Mouse (Mus musculus) urinary bladder, adult 2 months (tissue): ENCODE data around the gene Smap1. TPM values are rescaled to one million over a fixed set of nuclear protein-coding genes. Genes with fewer than 3 reads are reported as not detected.

Experiments
- DNase-seq: peaks from one replicate; pipeline ENCODE4 v3.0.0; 2022; ENCODE audit warnings: low spot score
- polyA plus RNA-seq: library from polyadenylated mRNA; depleted of rRNA; stranded (reverse); fragments of >200 nt; gene quantifications from 2 replicates; pipeline ENCODE4 v1.2.3, GENCODE M21; 2012

Smap1 gene
- polyA plus RNA-seq, 1 experiment: 61.1 TPM

DNA sequence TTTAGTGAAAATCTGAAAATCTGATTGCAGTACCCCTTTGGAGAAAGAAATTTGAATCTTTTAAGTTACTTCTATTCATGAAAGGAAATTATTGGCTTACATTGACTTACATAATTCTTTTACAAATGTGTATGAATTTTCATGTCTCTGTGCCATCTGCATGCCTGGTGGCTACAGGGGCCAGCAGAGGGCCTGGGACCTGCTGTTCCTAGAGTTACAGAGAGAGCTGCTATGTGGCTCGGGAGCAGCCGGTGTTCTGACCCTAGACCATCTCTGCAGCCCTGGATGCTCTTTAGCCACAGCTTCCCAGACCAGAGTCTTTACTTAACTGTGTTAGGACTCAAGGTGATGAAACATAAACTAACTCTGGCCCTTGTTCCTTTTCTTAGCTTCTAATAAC is 1.8 kb downstream of the Smap1 start:
- DNase-seq: no peak

- no peak for DNase-seq
Observed at GRCm38 (mm10) chr1:23919086-23919485, 3.0 kb downstream of the Smap1 start.

DNA sequence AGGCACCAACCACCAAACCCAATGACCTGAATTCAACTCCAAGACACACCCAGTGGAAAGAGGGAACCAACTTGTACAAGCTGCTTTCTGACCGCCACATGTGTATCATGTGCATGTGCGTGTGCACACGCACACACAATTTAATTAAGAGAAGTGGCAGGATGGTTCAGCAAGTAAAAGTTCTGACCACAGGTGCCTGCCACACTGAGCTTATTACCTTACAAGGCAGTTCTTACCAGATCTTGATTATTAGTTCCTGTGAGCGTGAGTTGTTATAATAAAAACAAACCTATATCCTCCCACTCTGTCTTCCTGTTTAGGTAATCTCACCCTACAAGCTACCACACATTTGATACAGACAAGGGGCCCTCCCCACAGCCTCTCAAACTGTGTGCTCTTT is 6.6 kb downstream of the Smap1 start:
- no peak for DNase-seq

- DNase-seq: no peak
Observed at GRCm38 (mm10) chr1:23912988-23913387, 9.1 kb downstream of the Smap1 start.

- no peak for DNase-seq
Observed at GRCm38 (mm10) chr1:23906082-23906481, 16.0 kb downstream of the Smap1 start.

- DNase-seq: no peak
Observed at GRCm38 (mm10) chr1:23903340-23903739, 18.8 kb downstream of the Smap1 start.

DNA sequence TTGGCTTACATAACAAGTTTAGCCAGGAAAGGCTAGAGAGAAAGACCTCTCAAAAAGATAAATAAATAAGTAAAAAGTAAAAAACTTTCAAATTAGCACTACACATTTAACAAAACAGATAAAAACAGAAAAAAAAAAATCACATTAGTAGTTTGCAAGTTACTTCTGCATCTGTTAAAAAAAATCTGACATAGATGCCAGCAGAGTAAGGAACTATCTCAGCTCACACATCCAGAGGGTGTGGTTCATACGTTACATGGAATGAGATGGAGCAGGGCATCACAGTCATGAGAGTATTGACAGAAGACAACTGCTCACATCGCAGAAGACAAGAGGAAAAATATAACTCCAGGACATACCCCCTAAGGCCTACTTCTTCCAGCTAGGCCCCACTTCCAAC is 19.4 kb downstream of the Smap1 start:
- no peak for DNase-seq

DNA sequence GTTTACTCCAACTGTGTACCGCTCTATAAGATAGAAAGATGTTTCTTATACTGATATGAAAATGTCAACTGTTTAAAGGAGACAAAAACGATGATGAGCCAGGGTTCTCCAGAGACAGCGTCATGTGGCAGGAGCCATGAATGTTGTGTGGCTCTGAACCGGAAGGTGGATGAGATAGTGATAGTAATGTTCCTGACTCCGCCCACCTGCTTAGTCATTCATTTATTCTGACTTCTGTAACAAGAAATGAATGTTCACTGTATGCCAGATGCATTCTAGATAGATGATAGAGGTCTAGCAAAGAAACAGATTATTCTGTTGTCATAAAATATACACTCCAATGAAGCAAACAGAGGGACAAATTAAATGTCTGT is 22.5 kb downstream of the Smap1 start:
- no peak for DNase-seq

DNA sequence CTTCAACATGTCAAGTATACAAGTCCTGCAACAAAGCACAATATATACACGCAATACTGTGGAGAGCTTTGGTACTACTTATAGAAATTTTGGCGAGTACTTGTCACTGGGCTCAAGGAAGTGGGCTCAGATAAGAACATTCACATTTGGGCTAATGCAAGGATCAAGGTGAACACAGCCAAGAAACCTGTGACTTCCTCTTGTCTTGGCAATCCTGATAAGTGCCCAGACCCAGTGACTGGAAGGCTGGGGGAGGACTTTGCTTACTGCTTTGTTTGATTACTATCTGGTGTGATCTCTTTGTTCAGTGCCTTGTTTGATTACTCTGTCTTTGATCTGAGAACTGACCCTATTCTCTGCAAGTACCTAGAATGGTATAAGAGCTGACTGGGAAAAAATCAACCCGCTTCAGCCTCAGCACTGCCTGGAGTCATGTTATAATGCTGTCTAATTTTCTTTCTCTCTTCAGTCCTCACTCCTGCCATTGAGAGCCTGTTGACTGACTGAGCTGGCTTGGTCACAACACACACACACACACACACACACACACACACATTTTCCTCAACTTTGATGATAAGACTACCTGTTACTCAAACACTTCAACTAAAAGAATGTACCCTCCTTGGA is 23.0 kb downstream of the Smap1 start:
- no peak for DNase-seq

DNA sequence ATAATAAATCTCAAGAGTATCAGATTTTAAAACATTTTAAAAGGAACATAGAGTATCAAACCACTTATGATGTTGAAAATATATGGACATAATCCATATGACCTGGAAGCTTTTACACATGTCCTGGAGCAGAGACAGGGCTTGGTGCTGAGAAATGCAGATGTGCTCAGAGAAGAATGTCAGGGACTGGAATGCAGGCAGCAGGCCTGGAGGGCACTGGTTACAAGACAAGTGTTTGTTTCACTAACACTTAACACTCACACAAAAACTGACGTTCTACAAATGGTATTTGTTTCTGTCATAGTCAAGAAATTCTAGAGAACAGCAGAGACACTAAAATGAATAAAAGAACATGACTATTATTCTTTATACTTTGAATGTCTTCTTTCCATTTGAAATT is 30.0 kb downstream of the Smap1 start:
- no peak for DNase-seq

GRCm38 (mm10) chr1:23884914-23885313 is 37.2 kb downstream of the Smap1 start:
- DNase-seq: no peak

DNA sequence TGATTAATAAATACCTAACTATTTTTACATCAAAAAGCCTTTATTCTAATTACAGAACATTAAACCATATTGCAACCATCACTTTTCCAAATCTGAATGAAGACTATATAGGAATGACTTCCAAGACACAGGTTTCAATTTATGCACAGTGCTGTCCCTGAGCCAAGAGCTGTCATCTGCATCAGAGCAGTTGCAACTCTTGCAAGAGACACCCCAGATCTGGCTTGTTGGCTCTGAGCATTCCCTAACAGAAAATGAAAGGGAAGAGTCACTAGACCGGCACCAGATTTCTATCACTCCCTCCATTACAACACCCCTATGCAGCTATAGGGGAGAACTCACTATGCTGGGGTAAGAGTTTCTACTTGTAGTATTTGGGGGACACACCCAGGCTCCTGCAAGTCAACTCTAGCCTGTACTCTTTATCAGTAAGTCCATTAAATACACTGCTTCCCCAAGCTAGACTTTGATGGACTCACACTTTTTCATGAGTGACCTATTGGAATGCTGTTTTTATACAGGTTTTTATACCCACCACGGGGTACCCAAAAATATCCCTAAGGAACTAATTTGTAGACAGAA is 37.9 kb downstream of the Smap1 start:
- DNase-seq: no peak

DNA sequence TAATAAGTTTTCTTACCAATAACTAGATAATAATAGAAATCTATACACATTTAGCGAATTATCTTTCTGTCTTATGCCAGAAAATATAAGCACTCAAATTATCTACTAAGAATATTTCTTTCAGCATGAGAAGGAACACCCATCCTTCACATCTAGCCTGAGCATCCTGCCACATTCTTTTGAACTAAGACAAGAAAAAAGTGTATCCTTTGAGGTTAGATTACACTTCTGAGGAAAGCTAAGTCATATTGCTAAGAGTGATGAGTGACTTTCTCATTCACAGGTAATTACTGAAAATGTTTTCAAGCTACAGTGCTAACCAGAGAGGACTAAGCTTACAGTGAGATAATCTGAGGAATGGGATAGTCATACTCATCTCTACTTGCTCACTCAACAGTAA is 39.4 kb downstream of the Smap1 start:
- DNase-seq: no peak

- no peak for DNase-seq
Observed at GRCm38 (mm10) chr1:23872194-23872593, 49.9 kb downstream of the Smap1 start.

DNA sequence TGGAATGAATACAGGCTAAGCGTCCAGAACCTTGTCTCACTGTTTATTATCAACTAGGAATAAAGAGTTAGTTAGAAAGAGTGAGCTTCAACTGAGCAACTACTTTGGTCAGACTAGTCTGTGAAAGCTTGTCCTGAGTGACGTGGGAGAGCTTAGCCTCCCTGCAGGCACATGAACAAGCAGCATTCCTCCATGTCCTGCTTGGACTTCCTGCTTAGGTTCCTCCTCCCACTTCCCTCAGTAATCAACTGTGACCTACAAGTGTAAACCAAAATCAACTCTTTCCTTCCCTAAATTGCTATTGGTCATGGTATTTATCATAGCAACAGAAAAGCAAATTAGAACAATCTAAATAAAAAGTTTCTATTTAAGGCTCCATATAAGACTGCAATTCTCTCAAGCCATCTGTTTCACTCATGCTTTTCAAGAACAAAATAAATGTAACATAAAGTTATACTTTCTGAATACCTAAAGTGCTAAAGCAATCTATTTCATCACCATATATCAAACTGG is 54.7 kb downstream of the Smap1 start:
- DNase-seq: no peak

DNA sequence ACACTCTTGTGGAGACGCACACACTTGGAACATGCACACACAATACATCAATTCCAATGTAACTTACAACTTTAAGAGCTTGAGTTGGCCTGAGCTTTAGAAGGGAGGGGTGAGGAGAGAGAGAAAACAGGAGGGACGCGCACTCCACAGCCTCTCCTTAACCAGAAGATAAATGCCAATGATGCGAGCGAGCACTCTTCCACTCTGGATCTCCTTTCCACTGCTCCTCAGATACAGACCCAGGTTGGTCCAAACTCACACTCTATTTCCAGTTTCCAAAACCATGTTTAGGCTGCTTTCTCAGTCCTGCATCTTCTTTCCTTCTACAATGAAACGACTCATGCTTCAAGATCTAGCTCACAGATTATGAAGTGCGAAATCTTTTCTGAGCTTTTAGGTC is 56.6 kb downstream of the Smap1 start:
- DNase-seq: no peak

GRCm38 (mm10) chr1:23860944-23861343 is 61.2 kb downstream of the Smap1 start:
- no peak for DNase-seq

DNA sequence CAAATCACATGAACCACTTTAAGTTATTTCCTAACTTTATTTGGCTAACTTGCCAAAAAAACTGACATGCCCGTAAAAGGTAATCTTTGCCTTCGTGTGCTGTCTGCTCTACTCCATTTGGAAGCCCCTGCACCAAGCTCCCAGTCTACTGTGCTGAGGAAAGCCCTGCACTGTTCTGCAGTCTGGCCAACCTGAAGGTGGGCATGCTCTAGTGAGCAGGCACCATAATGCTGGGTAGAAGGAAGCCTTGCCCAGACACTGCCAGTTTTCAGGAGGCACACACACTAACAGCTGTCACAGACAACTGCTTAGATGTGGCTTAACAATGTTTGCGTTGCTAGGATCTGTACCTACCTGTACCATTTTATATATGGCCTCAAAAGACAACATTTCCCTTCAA is 66.5 kb downstream of the Smap1 start:
- no peak for DNase-seq

DNA sequence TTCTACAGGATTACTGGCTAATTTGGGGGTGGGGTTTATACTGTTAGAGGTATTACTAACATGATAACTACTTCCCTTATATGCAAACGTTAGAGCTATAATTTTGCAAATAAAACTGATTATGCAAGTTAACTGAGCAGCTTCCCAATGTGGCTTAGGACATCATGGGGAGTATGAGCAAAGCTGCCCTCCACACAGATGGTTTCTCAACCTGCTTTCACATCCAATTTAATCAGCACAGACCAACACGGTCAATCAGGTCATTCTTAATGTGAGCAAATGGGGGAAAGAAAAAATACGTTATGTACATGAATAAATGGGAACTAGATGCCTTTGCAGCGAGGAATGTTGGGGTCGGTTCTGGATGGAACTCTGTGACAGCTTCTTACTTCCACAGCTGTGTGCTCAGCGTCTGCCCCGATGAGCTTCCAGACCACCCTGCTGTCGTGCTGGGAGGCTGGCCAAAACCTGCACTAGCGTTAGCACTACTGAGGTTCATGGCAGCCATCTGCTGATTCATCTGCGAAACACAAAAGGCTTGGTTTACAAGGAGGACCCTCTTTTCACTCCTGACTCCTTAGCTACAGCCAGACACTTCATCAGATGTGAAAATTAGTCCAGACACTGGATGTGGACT is 76.0 kb downstream of the Smap1 start:
- no peak for DNase-seq

DNA sequence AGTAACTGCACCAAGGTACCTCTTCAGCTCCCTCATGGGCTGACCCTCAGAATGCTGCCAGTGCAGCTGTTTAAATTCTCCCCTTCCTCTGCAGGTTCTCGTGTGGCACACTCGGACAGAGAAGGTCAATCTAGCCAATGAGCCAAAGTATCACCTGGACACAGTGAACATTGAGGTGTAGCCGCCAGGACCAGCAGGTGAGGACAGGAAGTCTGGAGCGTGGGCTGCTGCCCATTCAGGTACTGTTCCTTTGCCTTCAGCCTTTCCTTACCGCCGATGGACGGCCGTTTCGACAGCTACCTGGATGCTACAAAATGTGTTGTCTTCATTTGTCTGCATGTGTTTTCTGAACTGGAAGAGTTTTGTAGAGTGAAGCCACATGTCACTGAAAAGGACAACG is 77.1 kb downstream of the Smap1 start:
- DNase-seq: no peak

DNA sequence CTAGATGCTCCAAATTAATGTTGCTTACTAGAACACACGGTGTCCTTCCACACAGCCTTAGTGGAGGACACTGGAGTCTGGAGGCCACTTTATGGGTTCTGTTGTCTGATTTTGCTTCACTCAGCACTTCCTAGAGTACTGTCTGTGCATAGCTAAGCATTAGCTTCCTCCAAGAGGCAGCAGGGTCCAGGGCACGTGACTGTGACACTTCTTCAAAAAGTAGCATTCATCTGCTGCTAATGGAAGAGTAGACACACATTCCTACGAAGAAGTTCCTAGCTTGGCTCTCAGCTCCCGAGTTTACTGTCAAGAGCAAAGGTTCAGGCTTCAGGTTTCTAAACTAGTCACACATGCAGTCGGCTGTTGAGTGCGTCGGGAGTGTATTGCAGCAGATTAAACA is 78.3 kb downstream of the Smap1 start:
- DNase-seq: no peak

DNA sequence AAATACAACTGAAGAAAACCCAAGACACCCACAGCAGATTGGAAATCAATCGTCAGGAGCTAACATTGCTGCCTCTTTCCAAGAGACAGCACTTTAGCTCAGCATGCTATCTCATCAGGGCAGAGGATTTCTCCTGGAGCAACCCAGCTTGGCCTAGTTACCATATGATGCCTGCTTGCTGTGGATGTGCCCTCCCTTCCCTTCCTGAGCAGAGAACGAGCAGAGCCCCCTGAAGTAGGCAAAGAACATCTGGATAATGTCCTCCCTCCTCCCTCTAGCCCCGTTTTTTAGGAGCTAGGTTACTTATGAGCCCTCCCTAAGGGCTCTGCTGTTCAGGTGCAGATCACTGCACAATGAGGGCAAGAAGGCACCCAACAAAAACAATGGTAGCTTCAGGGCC is 79.5 kb downstream of the Smap1 start:
- DNase-seq: no peak

GRCm38 (mm10) chr1:23840924-23841323 is 81.2 kb downstream of the Smap1 start:
- DNase-seq: no peak

DNA sequence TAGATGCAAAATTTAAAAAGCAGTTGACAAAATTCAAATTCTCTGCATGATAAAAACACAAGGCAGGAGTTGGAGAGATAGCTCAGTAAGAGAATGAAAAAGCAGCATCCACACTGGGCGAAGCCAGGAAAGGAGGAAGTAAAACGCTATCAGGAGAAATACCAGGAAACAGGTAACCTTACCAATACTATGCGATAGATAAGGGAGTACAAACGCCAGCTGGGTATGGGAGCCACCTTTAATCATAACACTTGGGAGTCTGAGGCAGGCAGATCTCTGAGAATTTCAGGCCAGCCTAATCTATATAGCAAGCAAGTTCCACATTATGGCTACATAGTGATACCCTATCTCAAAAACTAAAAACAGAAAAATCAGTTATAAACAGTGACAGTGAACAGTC is 85.5 kb downstream of the Smap1 start:
- DNase-seq: no peak
